11 mouse cellular contexts compared by ENCODE assay signal in the genomic region with DNA sequence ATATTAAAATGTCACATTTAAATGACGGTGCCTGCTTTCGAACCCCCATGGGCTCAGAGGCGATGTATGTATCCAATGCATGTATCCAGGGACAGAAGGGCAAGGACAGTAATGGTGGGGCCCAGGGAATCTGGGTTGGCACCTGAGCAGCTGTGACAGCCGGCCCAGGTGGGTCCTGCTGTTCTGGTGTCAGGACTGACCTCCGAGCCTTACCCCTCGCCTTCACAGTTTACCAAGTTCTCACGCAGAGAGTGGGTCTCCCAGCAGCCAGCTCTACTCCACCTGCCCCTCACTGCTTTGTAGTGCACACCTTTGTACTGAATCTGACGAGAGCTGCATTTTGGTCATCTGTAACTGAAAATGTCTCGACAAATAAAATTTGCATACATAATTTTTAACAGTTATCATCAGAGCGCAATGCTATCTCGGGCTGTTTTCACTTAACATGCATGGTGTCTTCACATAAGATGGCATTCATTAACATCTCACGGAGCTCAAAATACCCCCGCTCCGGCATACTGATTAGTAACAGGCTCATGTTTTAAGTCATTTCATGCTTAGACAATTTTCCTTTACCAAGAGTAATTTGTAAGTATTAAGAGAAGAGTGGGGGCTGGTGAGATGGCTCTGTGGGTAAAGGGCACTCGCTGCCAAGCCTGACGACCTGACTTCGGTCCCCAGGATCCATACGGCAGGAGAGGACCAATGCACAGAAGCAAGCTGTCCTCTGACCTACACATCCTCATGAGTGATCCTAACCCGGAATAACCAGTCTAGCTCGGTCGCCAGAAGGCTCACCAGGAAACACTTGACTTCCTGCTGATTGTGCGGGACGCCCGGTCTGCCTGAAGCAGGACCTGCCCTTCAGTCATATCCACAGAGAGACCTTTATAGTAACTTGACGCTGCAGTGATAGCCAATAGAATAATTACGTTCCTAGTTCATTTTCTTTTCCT.
DNase-seq lines count a peak whose midpoint lies in the region; ATAC-seq and TF ChIP-seq lines count a peak whose summit lies in the region.
"Had no signal": no experiment of that assay in that cellular context is flagged by ENCODE, and none has a peak within 500 bp of the region (broad histone marks: within the 10 kb centered on the region; RNA-seq: fewer than 3 reads in every experiment).

No protein-coding gene starts in this region.

- H3K4me1 ChIP-seq in heart, embryonic 10.5 days: peaks cover 41% of the 10 kb centered on the region
- H3K4me1 ChIP-seq in liver, embryonic 11.5 days (replicated peaks; ENCODE audit: control insufficient read depth, insufficient read depth, low read length): peaks cover 9% of the 10 kb centered on the region
- no peaks in the 10 kb centered on the region for H3K4me1 ChIP-seq in stomach, postnatal 0 days (replicated peaks; ENCODE audit: control insufficient read depth, insufficient read depth)

- DNase-seq in heart, adult 11 months: peak; percentile 95
- DNase-seq in heart, embryonic 10.5 days (ENCODE audit: low spot score): no peak
- DNase-seq in urinary bladder, adult 18-20 months (ENCODE audit: low spot score in 2 of 2): peak; percentile 25 to 33
- no peak for DNase-seq in urinary bladder, postnatal 10 days (ENCODE audit: low spot score)
- no peak for DNase-seq in liver, embryonic 11.5 days (ENCODE audit: low spot score)
- DNase-seq in stomach, postnatal 0 days (ENCODE audit: low spot score): peak; percentile 73
- no peak for DNase-seq in thymus, postnatal 0 days (ENCODE audit: low spot score)
- DNase-seq: embryo, embryonic 11 days; kidney, adult 2 months; left cerebral cortex, postnatal 4 days had no signal

- 71% methylated on average over 26 of the region's 26 CpGs for WGBS in heart, embryonic 10.5 days
- 64% methylated on average over 26 of the region's 26 CpGs for WGBS in liver, embryonic 11.5 days
- 74% methylated on average over 26 of the region's 26 CpGs for WGBS in stomach, postnatal 0 days

- peak overlapping the region; percentile 38 for H3K4me2 ChIP-seq in liver, embryonic 11.5 days
- no peak overlapping the region for H3K4me2 ChIP-seq in stomach, postnatal 0 days (replicated peaks; ENCODE audit: low read depth)

- H3K9me3 ChIP-seq in heart, embryonic 10.5 days: no peaks in the 10 kb centered on the region
- H3K9me3 ChIP-seq in liver, embryonic 11.5 days (ENCODE audit: control insufficient read depth, low read length): no peaks in the 10 kb centered on the region
- no peaks in the 10 kb centered on the region for H3K9me3 ChIP-seq in stomach, postnatal 0 days (ENCODE audit: control insufficient read depth, low read length)

- no peak for TF ChIP-seq CTCF in stomach, postnatal 0 days (IDR thresholded peaks at IDR 0.05; ENCODE audit: low read depth)

- H3K27me3 ChIP-seq in heart, embryonic 10.5 days (ENCODE audit: insufficient read depth, poor library complexity, severe bottlenecking): no peaks in the 10 kb centered on the region
- no peaks in the 10 kb centered on the region for H3K27me3 ChIP-seq in liver, embryonic 11.5 days (replicated peaks; ENCODE audit: control insufficient read depth, insufficient read depth, low read length)
- H3K27me3 ChIP-seq in stomach, postnatal 0 days (ENCODE audit: control insufficient read depth, insufficient read depth, low read length): no peaks in the 10 kb centered on the region

- H3K9ac ChIP-seq in liver, embryonic 11.5 days (ENCODE audit: low read depth, low read length): no peak overlapping the region
- H3K9ac ChIP-seq in stomach, postnatal 0 days (ENCODE audit: low read length): no peak overlapping the region

- 0 out of 2 replicates have a peak, but pooled peaks have one; percentile 40 for ATAC-seq in liver, embryonic 11.5 days (replicated peaks; ENCODE audit: low FRiP score)
- peak; percentile 89 for ATAC-seq in stomach, postnatal 0 days (ENCODE audit: low FRiP score, low TSS enrichment)
- no peak for ATAC-seq in monocyte, adult 5-6 weeks (replicated peaks; ENCODE audit: insufficient number of reproducible peaks, low FRiP score, low TSS enrichment, poor library complexity, severe bottlenecking)

- no peak overlapping the region; the same call in 1 of the 2 replicates for H3K4me3 ChIP-seq in heart, embryonic 10.5 days
- no peak overlapping the region for H3K4me3 ChIP-seq in liver, embryonic 11.5 days (ENCODE audit: low read depth, low read length)
- H3K4me3 ChIP-seq in stomach, postnatal 0 days (ENCODE audit: low read depth, low read length): no peak overlapping the region

- TF ChIP-seq EP300 in stomach, postnatal 0 days (optimal IDR thresholded peaks at IDR 0.05): no peak

- no peak overlapping the region for H3K27ac ChIP-seq in heart, embryonic 10.5 days
- no peak overlapping the region for H3K27ac ChIP-seq in liver, embryonic 11.5 days (ENCODE audit: low read depth, low read length)
- H3K27ac ChIP-seq in stomach, postnatal 0 days (replicated peaks): peak overlapping the region; percentile 63

- peaks cover 49% of the 10 kb centered on the region for H3K36me3 ChIP-seq in heart, embryonic 10.5 days
- peaks cover 2% of the 10 kb centered on the region; the same call in 1 of the 2 replicates for H3K36me3 ChIP-seq in liver, embryonic 11.5 days (ENCODE audit: control insufficient read depth, insufficient read depth, low read length)
- H3K36me3 ChIP-seq in stomach, postnatal 0 days (ENCODE audit: control insufficient read depth, insufficient read depth, low read length): peaks cover 2% of the 10 kb centered on the region; the same call in 1 of the 2 replicates

Comparison
In these comparisons a context has a peak if more than half of its experiments do, and no peak if none do; other contexts are left out.
1. DNase-seq: peak in heart, adult 11 months (single experiment), urinary bladder, adult 18-20 months (2 of 2) and stomach, postnatal 0 days (single experiment); none in heart, embryonic 10.5 days (single experiment), urinary bladder, postnatal 10 days (single experiment), liver, embryonic 11.5 days (single experiment) and thymus, postnatal 0 days (single experiment).